Mouse (Mus musculus) left cerebral cortex, adult 18-20 months (tissue): ENCODE results near the gene Olfr1458. TPM values are rescaled to one million over a fixed set of nuclear protein-coding genes. Genes with fewer than 3 reads are reported as not detected.

Source experiments
- DNase-seq, 2 experiments: peaks; one replicate each; pipeline ENCODE4 v3.0.0; 2021 to 2022; ENCODE audit warnings: low spot score in 2 of 2, mixed read lengths in 1 of 2
- long read RNA-seq, 2 experiments: library from polyadenylated mRNA; stranded (forward); transcript quantifications; one replicate each; pipeline ENCODE4 v2.0.0; 2021
- total RNA-seq, 2 experiments: library from RNA; stranded (reverse); gene quantifications; 2 replicates each; pipeline ENCODE4 v1.2.3; 2021

Gene Olfr1458
- total RNA-seq, result not detected
- long read RNA-seq, experiment 1, result 0 reads
- long read RNA-seq, experiment 2, result 0 reads

- no peak for DNase-seq
Measured at GRCm38 (mm10) chr19:13106675-13107074, at the start of gene Olfr1458. Gene Olfr1458, minus strand, starts transcription at chr19:13106775.

GRCm38 (mm10) chr19:13149449-13149848, 42.9 kb upstream of the Olfr1458 start, which contains the start of gene Olfr1459:
Gene Olfr1459, minus strand, starts transcription at chr19:13149549.
- no peak for DNase-seq

GRCm38 (mm10) chr19:13097791-13098190, 8.8 kb downstream of the Olfr1458 start, which contains the start of gene Olfr1457:
Gene Olfr1457, minus strand, starts transcription at chr19:13097891.
- no peak for DNase-seq

GRCm38 (mm10) chr19:13093908-13094307, 12.7 kb downstream of the Olfr1458 start:
- DNase-seq, result no peak

GRCm38 (mm10) chr19:13060310-13060709, 46.3 kb downstream of the Olfr1458 start, which contains the start of gene Olfr1454:
Gene Olfr1454, plus strand, starts transcription at chr19:13060610.
- no peak for DNase-seq

Other genes with a start within 250 kb of the Olfr1458 start
- not detected for gene Olfr1444, start 249.5 kb downstream of the Olfr1458 start, total RNA-seq
- gene Olfr1445, start 222.9 kb downstream of the Olfr1458 start, total RNA-seq, result not detected
- gene Olfr1446, start 213.3 kb downstream of the Olfr1458 start, total RNA-seq, result not detected
- not detected for gene Olfr1447, start 203.0 kb downstream of the Olfr1458 start, total RNA-seq
- gene Olfr1448, start 182.4 kb downstream of the Olfr1458 start, total RNA-seq, result not detected
- gene Olfr1449, start 175.9 kb downstream of the Olfr1458 start, total RNA-seq, result not detected
- gene Olfr1450, start 156.5 kb downstream of the Olfr1458 start, total RNA-seq, result not detected
- gene Olfr1451, start 111.8 kb downstream of the Olfr1458 start, total RNA-seq, result not detected
- not detected for gene Olfr1453, start 78.4 kb downstream of the Olfr1458 start, total RNA-seq
- not detected for gene Olfr1454, start 46.2 kb downstream of the Olfr1458 start, total RNA-seq
- gene Olfr1457, start 8.9 kb downstream of the Olfr1458 start, total RNA-seq, result not detected
- under 1 TPM; 0.16 to 0.19 TPM for gene Olfr1459, start 42.8 kb upstream of the Olfr1458 start, total RNA-seq
- gene Olfr1461, start 56.2 kb upstream of the Olfr1458 start, total RNA-seq, result not detected
- gene Olfr1462, start 79.0 kb upstream of the Olfr1458 start, total RNA-seq, result not detected
- gene Olfr1463, start 124.6 kb upstream of the Olfr1458 start, total RNA-seq, result not detected
- gene Olfr1465, start 208.8 kb upstream of the Olfr1458 start, total RNA-seq, result not detected
- not detected for gene Olfr1466, start 232.1 kb upstream of the Olfr1458 start, total RNA-seq